Mouse (Mus musculus): ENCODE results near the gene Fgfr2. TPM values are rescaled to one million over a fixed set of nuclear protein-coding genes. Genes with fewer than 3 reads are reported as not detected.

The Fgfr2 gene
- polyA plus RNA-seq, 1 experiment from 2014 or later, result 20.3 TPM

GRCm38 (mm10) chr7:132198806-132199205 lies 924.3 kb downstream of the Fgfr2 start:
- Histone ChIP-seq H3K27ac (ENCODE audit: low read length) (no peak overlapping the region), H3K36me3 (ENCODE audit: control insufficient read depth, insufficient read depth) (no peaks in the 10 kb centered on the region), H3K4me3 (ENCODE audit: low read length) (no peak overlapping the region), H3K27me3 (ENCODE audit: control insufficient read depth, insufficient read depth, low read length) (0 out of 2 replicates have a peak, but pooled peaks cover 3% of the 10 kb centered on the region), H3K9ac (ENCODE audit: low read length) (no peak overlapping the region), H3K9me3 (replicated peaks; ENCODE audit: control insufficient read depth, low read length) (no peaks in the 10 kb centered on the region), H3K4me2 (ENCODE audit: low read depth, low read length) (no peak overlapping the region), H3K4me1 (ENCODE audit: control insufficient read depth, insufficient read depth, low read length) (no peaks in the 10 kb centered on the region)
- ATAC-seq (replicated peaks; ENCODE audit: extremely low read depth, insufficient read depth, low FRiP score), result no peak
- 68% methylated on average over 1 of the region's 1 CpGs for WGBS

GRCm38 (mm10) chr7:132197817-132198475 lies 925.2 kb downstream of the Fgfr2 start:
- no peaks in the 10 kb centered on the region for H3K4me1 ChIP-seq (ENCODE audit: control insufficient read depth, insufficient read depth, low read length)
- H3K9ac ChIP-seq (ENCODE audit: low read length), result no peak overlapping the region
- H3K9me3 ChIP-seq (replicated peaks; ENCODE audit: control insufficient read depth, low read length), result no peaks in the 10 kb centered on the region
- 0 out of 2 replicates have a peak, but pooled peaks cover 3% of the 10 kb centered on the region for H3K27me3 ChIP-seq (ENCODE audit: control insufficient read depth, insufficient read depth, low read length)
- H3K36me3 ChIP-seq (ENCODE audit: control insufficient read depth, insufficient read depth), result no peaks in the 10 kb centered on the region
- 35% methylated on average over 7 of the region's 7 CpGs for WGBS
- H3K4me2 ChIP-seq (ENCODE audit: low read depth, low read length), result no peak overlapping the region
- no peak for ATAC-seq (replicated peaks; ENCODE audit: extremely low read depth, insufficient read depth, low FRiP score)
- no peak overlapping the region for H3K27ac ChIP-seq (ENCODE audit: low read length)
- H3K4me3 ChIP-seq (ENCODE audit: low read length), result no peak overlapping the region

GRCm38 (mm10) chr7:132196581-132196980 lies 926.6 kb downstream of the Fgfr2 start:
- Histone ChIP-seq H3K4me3 (ENCODE audit: low read length) (no peak overlapping the region), H3K9me3 (replicated peaks; ENCODE audit: control insufficient read depth, low read length) (no peaks in the 10 kb centered on the region), H3K4me2 (ENCODE audit: low read depth, low read length) (no peak overlapping the region), H3K27ac (ENCODE audit: low read length) (no peak overlapping the region), H3K36me3 (ENCODE audit: control insufficient read depth, insufficient read depth) (no peaks in the 10 kb centered on the region), H3K9ac (ENCODE audit: low read length) (no peak overlapping the region), H3K27me3 (ENCODE audit: control insufficient read depth, insufficient read depth, low read length) (0 out of 2 replicates have a peak, but pooled peaks cover 3% of the 10 kb centered on the region), H3K4me1 (ENCODE audit: control insufficient read depth, insufficient read depth, low read length) (no peaks in the 10 kb centered on the region)
- ATAC-seq (replicated peaks; ENCODE audit: extremely low read depth, insufficient read depth, low FRiP score), result no peak
- 52% methylated on average over 1 of the region's 1 CpGs for WGBS

GRCm38 (mm10) chr7:132193606-132194005 lies 929.5 kb downstream of the Fgfr2 start:
- no peaks in the 10 kb centered on the region for H3K4me1 ChIP-seq (ENCODE audit: control insufficient read depth, insufficient read depth, low read length)
- no peak overlapping the region for H3K9ac ChIP-seq (ENCODE audit: low read length)
- H3K27me3 ChIP-seq (ENCODE audit: control insufficient read depth, insufficient read depth, low read length), result peaks cover 3% of the 10 kb centered on the region; the same call in 1 of the 2 replicates
- no peak overlapping the region for H3K4me3 ChIP-seq (ENCODE audit: low read length)
- H3K27ac ChIP-seq (ENCODE audit: low read length), result no peak overlapping the region
- H3K4me2 ChIP-seq (ENCODE audit: low read depth, low read length), result no peak overlapping the region
- 91% methylated on average over 2 of the region's 2 CpGs for WGBS
- no peaks in the 10 kb centered on the region for H3K36me3 ChIP-seq (ENCODE audit: control insufficient read depth, insufficient read depth)
- ATAC-seq (replicated peaks; ENCODE audit: extremely low read depth, insufficient read depth, low FRiP score), result no peak
- 0 out of 2 replicates have a peak, but pooled peaks cover 2% of the 10 kb centered on the region for H3K9me3 ChIP-seq (replicated peaks; ENCODE audit: control insufficient read depth, low read length)

GRCm38 (mm10) chr7:132187456-132187855 lies 935.7 kb downstream of the Fgfr2 start:
- H3K36me3 ChIP-seq (ENCODE audit: control insufficient read depth, insufficient read depth), result no peaks in the 10 kb centered on the region
- H3K4me2 ChIP-seq (ENCODE audit: low read depth, low read length), result no peak overlapping the region
- no peak overlapping the region for H3K4me3 ChIP-seq (ENCODE audit: low read length)
- H3K4me1 ChIP-seq (ENCODE audit: control insufficient read depth, insufficient read depth, low read length), result no peaks in the 10 kb centered on the region
- H3K9ac ChIP-seq (ENCODE audit: low read length), result no peak overlapping the region
- no peak for ATAC-seq (replicated peaks; ENCODE audit: extremely low read depth, insufficient read depth, low FRiP score)
- 55% methylated on average over 3 of the region's 3 CpGs for WGBS
- no peak overlapping the region for H3K27ac ChIP-seq (ENCODE audit: low read length)
- 0 out of 2 replicates have a peak, but pooled peaks cover 2% of the 10 kb centered on the region for H3K9me3 ChIP-seq (replicated peaks; ENCODE audit: control insufficient read depth, low read length)
- H3K27me3 ChIP-seq (ENCODE audit: control insufficient read depth, insufficient read depth, low read length), result no peaks in the 10 kb centered on the region; the same call in 1 of the 2 replicates

- Histone ChIP-seq H3K27ac (ENCODE audit: low read length) (no peak overlapping the region), H3K4me2 (ENCODE audit: low read depth, low read length) (no peak overlapping the region), H3K4me3 (ENCODE audit: low read length) (no peak overlapping the region), H3K36me3 (ENCODE audit: control insufficient read depth, insufficient read depth) (no peaks in the 10 kb centered on the region), H3K4me1 (ENCODE audit: control insufficient read depth, insufficient read depth, low read length) (no peaks in the 10 kb centered on the region), H3K9ac (ENCODE audit: low read length) (no peak overlapping the region), H3K9me3 (replicated peaks; ENCODE audit: control insufficient read depth, low read length) (no peaks in the 10 kb centered on the region), H3K27me3 (ENCODE audit: control insufficient read depth, insufficient read depth, low read length) (no peaks in the 10 kb centered on the region)
- WGBS, result 59% methylated on average over 5 of the region's 5 CpGs
- no peak for ATAC-seq (replicated peaks; ENCODE audit: extremely low read depth, insufficient read depth, low FRiP score)
These were observed 939.2 kb downstream of the Fgfr2 start for GRCm38 (mm10) chr7:132183892-132184404.

- Histone ChIP-seq H3K36me3 (ENCODE audit: control insufficient read depth, insufficient read depth) (no peaks in the 10 kb centered on the region), H3K9ac (ENCODE audit: low read length) (no peak overlapping the region), H3K4me3 (ENCODE audit: low read length) (no peak overlapping the region), H3K4me2 (ENCODE audit: low read depth, low read length) (no peak overlapping the region), H3K4me1 (ENCODE audit: control insufficient read depth, insufficient read depth, low read length) (no peaks in the 10 kb centered on the region), H3K27ac (ENCODE audit: low read length) (no peak overlapping the region), H3K9me3 (replicated peaks; ENCODE audit: control insufficient read depth, low read length) (no peaks in the 10 kb centered on the region), H3K27me3 (ENCODE audit: control insufficient read depth, insufficient read depth, low read length) (no peaks in the 10 kb centered on the region)
- WGBS, result 76% methylated on average over 4 of the region's 4 CpGs
- no peak for ATAC-seq (replicated peaks; ENCODE audit: extremely low read depth, insufficient read depth, low FRiP score)
These were observed 941.5 kb downstream of the Fgfr2 start for GRCm38 (mm10) chr7:132181586-132182198.

- H3K27ac ChIP-seq (ENCODE audit: low read length), result no peak overlapping the region
- H3K9me3 ChIP-seq (replicated peaks; ENCODE audit: control insufficient read depth, low read length), result no peaks in the 10 kb centered on the region
- no peak overlapping the region for H3K9ac ChIP-seq (ENCODE audit: low read length)
- WGBS, result 37% methylated on average over 3 of the region's 3 CpGs
- H3K27me3 ChIP-seq (ENCODE audit: control insufficient read depth, insufficient read depth, low read length), result no peaks in the 10 kb centered on the region
- no peaks in the 10 kb centered on the region for H3K4me1 ChIP-seq (ENCODE audit: control insufficient read depth, insufficient read depth, low read length)
- no peak for ATAC-seq (replicated peaks; ENCODE audit: extremely low read depth, insufficient read depth, low FRiP score)
- H3K4me3 ChIP-seq (ENCODE audit: low read length), result no peak overlapping the region
- no peaks in the 10 kb centered on the region for H3K36me3 ChIP-seq (ENCODE audit: control insufficient read depth, insufficient read depth)
- H3K4me2 ChIP-seq (ENCODE audit: low read depth, low read length), result no peak overlapping the region
These were observed 942.1 kb downstream of the Fgfr2 start for GRCm38 (mm10) chr7:132181042-132181441.

GRCm38 (mm10) chr7:132179049-132179448 lies 944.1 kb downstream of the Fgfr2 start:
- no peak overlapping the region for H3K27ac ChIP-seq (ENCODE audit: low read length)
- no peaks in the 10 kb centered on the region for H3K9me3 ChIP-seq (replicated peaks; ENCODE audit: control insufficient read depth, low read length)
- no peak overlapping the region for H3K4me3 ChIP-seq (ENCODE audit: low read length)
- no peaks in the 10 kb centered on the region for H3K27me3 ChIP-seq (ENCODE audit: control insufficient read depth, insufficient read depth, low read length)
- no peak overlapping the region for H3K9ac ChIP-seq (ENCODE audit: low read length)
- no peak overlapping the region for H3K4me2 ChIP-seq (ENCODE audit: low read depth, low read length)
- no peak for ATAC-seq (replicated peaks; ENCODE audit: extremely low read depth, insufficient read depth, low FRiP score)
- H3K36me3 ChIP-seq (ENCODE audit: control insufficient read depth, insufficient read depth), result no peaks in the 10 kb centered on the region
- 47% methylated on average over 1 of the region's 1 CpGs for WGBS
- H3K4me1 ChIP-seq (ENCODE audit: control insufficient read depth, insufficient read depth, low read length), result no peaks in the 10 kb centered on the region
